Comparison of ENCODE assay signal across 16 mouse cellular contexts in genomic region chr1:78532184-78532800, GRCm38 (mm10). TPM values are rescaled to one million over a fixed set of nuclear protein-coding genes. Genes with fewer than 3 reads are reported as not detected.
DNase-seq lines count a peak whose midpoint lies in the region; ATAC-seq and TF ChIP-seq lines count a peak whose summit lies in the region.
"Had no signal": no experiment of that assay in that cellular context is flagged by ENCODE, and none has a peak within 500 bp of the region (broad histone marks: within the 10 kb centered on the region; RNA-seq: fewer than 3 reads in every experiment).

No protein-coding gene starts in this region.

- TF ChIP-seq CTCF in liver, postnatal 0 days (IDR thresholded peaks at IDR 0.05; ENCODE audit: low read depth), result no peak
- TF ChIP-seq CTCF in gastrocnemius, adult 2 months (IDR thresholded peaks at IDR 0.05), result no peak

- no peak for TF ChIP-seq EP300 in liver, postnatal 0 days (IDR thresholded peaks at IDR 0.05; ENCODE audit: low read depth)

- ATAC-seq in liver, postnatal 0 days, result no peak
- no peak for ATAC-seq in megakaryocyte progenitor cell, adult 5-6 weeks (replicated peaks; ENCODE audit: poor library complexity)
- ATAC-seq: forebrain, embryonic 15.5 days; hindbrain, embryonic 16.5 days had no signal

- no peak overlapping the region for H3K9ac ChIP-seq in liver, postnatal 0 days (replicated peaks)
- H3K9ac ChIP-seq: forebrain, embryonic 15.5 days; kidney, embryonic 15.5 days; neural tube, embryonic 13.5 days had no signal

- no peaks in the 10 kb centered on the region for H3K36me3 ChIP-seq in liver, postnatal 0 days (replicated peaks; ENCODE audit: insufficient read depth, low read length)
- H3K36me3 ChIP-seq: forebrain, embryonic 15.5 days; kidney, embryonic 15.5 days; neural tube, embryonic 13.5 days had no signal

- H3K9me3 ChIP-seq in liver, postnatal 0 days (ENCODE audit: low read length), result no peaks in the 10 kb centered on the region
- H3K9me3 ChIP-seq: forebrain, embryonic 15.5 days; kidney, embryonic 15.5 days; neural tube, embryonic 13.5 days had no signal

- peak; percentile 7 for DNase-seq in liver
- DNase-seq in liver, postnatal 0 days, result no peak
- DNase-seq in adrenal gland, adult 8-10 months, result peak; percentile 33
- peak; percentile 68 for DNase-seq in gastrocnemius, adult 2 months
- DNase-seq in lung, postnatal 36 days, result peak; percentile 26
- no peak for DNase-seq in thymus, adult 18-20 months
- DNase-seq: thymus, postnatal 14 days had no signal

- H3K4me1 ChIP-seq in liver, postnatal 0 days (ENCODE audit: insufficient read depth), result no peaks in the 10 kb centered on the region
- H3K4me1 ChIP-seq: forebrain, embryonic 15.5 days had no signal

- 80% methylated on average over 15 of the region's 15 CpGs for WGBS in liver, postnatal 0 days (ENCODE audit: insufficient replicate concordance)

- no peaks in the 10 kb centered on the region for H3K27me3 ChIP-seq in liver, postnatal 0 days (ENCODE audit: insufficient read depth, low read length)
- H3K27me3 ChIP-seq: forebrain, embryonic 15.5 days; kidney, embryonic 15.5 days; neural tube, embryonic 13.5 days had no signal

- H3K4me2 ChIP-seq in liver, postnatal 0 days (ENCODE audit: low read depth, low read length), result no peak overlapping the region
- H3K4me2 ChIP-seq: forebrain, embryonic 15.5 days; kidney, embryonic 15.5 days; neural tube, embryonic 13.5 days had no signal

- no peak overlapping the region for H3K27ac ChIP-seq in liver, postnatal 0 days (ENCODE audit: low read depth)
- peak overlapping the region; percentile 69 for H3K27ac ChIP-seq in gastrocnemius, adult 2 months
- H3K27ac ChIP-seq: forebrain, embryonic 15.5 days; kidney, embryonic 15.5 days; neural tube, embryonic 13.5 days had no signal

- H3K4me3 ChIP-seq in liver, postnatal 0 days (ENCODE audit: low read depth, low read length), result no peak overlapping the region
- H3K4me3 ChIP-seq in gastrocnemius, adult 2 months, result peak overlapping the region; percentile 55
- H3K4me3 ChIP-seq: forebrain, embryonic 15.5 days; kidney, embryonic 15.5 days; neural tube, embryonic 13.5 days had no signal

- intact Hi-C loops in gastrocnemius, adult 2 months (cut with DNase I), result no loop called here

RNA-seq across cellular contexts. Expression of gene BC035947, which starts 20.3 kb away (rescaled TPM):
- polyA plus RNA-seq in liver, postnatal 0 days (2015; fragmentation: Nextera tagmentation; extraction: Ambion mirVana), result not detected in 2 replicates
- under 1 TPM; 0.09 to 0.40 (median 0.29) TPM for total RNA-seq in adrenal gland, adult 8-10 months (2022)
- total RNA-seq in gastrocnemius, adult 2 months (2021), result not detected
- not detected in 2 replicates for total RNA-seq in megakaryocyte progenitor cell, adult 5-6 weeks (2015)
- not detected in 2 replicates for total RNA-seq in megakaryocyte progenitor cell, adult 5-6 weeks (2017)
- total RNA-seq: megakaryocyte-erythroid progenitor cell, adult 5-6 weeks had no signal
- polyA plus RNA-seq: heart, embryonic 14.5 days had no signal

RNA-seq across cellular contexts. Expression of gene Mogat1, which starts 21.5 kb away (rescaled TPM):
- 0.22 TPM in 1 of 2 replicates, not detected in the other for polyA plus RNA-seq in liver, postnatal 0 days (2015; fragmentation: Nextera tagmentation; extraction: Ambion mirVana)
- total RNA-seq in adrenal gland, adult 8-10 months (2022), result 1 to 10 TPM; 2.3 to 4.2 (median 2.5) TPM
- not detected for total RNA-seq in gastrocnemius, adult 2 months (2021)
- total RNA-seq in megakaryocyte progenitor cell, adult 5-6 weeks (2015), result not detected in 2 replicates
- not detected in 2 replicates for total RNA-seq in megakaryocyte progenitor cell, adult 5-6 weeks (2017)
- total RNA-seq: left cerebral cortex, postnatal 36 days; megakaryocyte-erythroid progenitor cell, adult 5-6 weeks had no signal
- polyA plus RNA-seq: cortical plate, adult 2 months; forebrain, embryonic 15.5 days; heart, embryonic 14.5 days; neural tube, embryonic 13.5 days had no signal

RNA-seq across cellular contexts. Expression of gene Farsb, which starts 43.6 kb away (rescaled TPM):
- polyA plus RNA-seq in liver, postnatal 0 days (2015; fragmentation: Nextera tagmentation; extraction: Ambion mirVana), result 37.6 and 41.5 TPM in 2 replicates
- 10 to 100 TPM; 56.5 to 81.0 (median 69.4) TPM for total RNA-seq in adrenal gland, adult 8-10 months (2022)
- total RNA-seq in gastrocnemius, adult 2 months (2021), result 10 to 100 TPM; 58.4 to 62.8 TPM
- total RNA-seq in megakaryocyte progenitor cell, adult 5-6 weeks (2015), result 92.8 and 136 TPM in 2 replicates
- 62.8 and 73.3 TPM in 2 replicates for total RNA-seq in megakaryocyte progenitor cell, adult 5-6 weeks (2017)

Comparison
In these comparisons a context has a peak if more than half of its experiments do, and no peak if none do; other contexts are left out.
1. DNase-seq: peak in liver (single experiment), adrenal gland, adult 8-10 months (single experiment), gastrocnemius, adult 2 months (single experiment) and lung, postnatal 36 days (single experiment); none in liver, postnatal 0 days (single experiment) and thymus, adult 18-20 months (0 of 2).